Mouse (Mus musculus) cerebellum, adult 8-10 months (tissue): ENCODE data around the gene Itpr1.

Experiments
- DNase-seq: peaks from one replicate; pipeline ENCODE4 v3.0.0; 2022

Itpr1 gene

GRCm38 (mm10) chr6:108527993-108528392, 315.1 kb downstream of the Itpr1 start:
- DNase-seq = no peak

- no peak for DNase-seq
Observed at GRCm38 (mm10) chr6:108529150-108529549, 316.3 kb downstream of the Itpr1 start.

- DNase-seq = no peak
Observed at GRCm38 (mm10) chr6:108530781-108531323, 318.0 kb downstream of the Itpr1 start.

GRCm38 (mm10) chr6:108531324-108532311, 318.7 kb downstream of the Itpr1 start:
- DNase-seq = no peak

DNA sequence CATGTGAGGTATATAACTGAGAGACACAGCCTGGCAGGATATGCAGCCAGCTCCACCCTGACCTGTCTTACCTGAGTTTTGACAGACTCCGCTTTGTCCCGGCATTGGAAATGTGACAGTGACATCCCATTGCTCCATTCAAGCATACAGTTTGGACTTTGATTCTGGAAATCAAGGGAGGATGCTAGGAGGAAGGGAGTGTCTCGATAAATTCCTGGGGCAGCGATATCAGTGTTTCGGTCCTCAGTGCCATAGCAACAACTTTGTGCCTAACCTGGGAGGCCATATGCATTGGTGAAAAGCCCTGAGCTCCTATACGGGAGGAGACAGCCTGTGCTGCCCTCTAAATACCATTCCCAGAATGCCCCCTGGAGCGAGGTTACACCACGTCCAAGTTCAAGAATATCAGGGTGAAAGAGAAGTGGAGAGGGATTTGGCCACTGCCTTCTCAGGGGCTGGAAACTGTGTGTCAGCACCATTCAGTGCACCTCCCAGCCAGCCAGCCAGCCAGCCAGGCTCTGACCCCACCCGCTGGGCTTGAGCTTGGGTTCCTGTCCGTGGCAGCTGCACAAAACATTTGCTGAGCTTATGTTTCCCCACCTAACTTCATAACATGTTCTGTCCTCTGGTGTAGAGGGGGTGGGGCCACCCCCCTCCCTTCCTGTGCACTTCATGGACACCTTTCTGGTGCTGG, 319.7 kb downstream of the Itpr1 start:
- DNase-seq = no peak

DNA sequence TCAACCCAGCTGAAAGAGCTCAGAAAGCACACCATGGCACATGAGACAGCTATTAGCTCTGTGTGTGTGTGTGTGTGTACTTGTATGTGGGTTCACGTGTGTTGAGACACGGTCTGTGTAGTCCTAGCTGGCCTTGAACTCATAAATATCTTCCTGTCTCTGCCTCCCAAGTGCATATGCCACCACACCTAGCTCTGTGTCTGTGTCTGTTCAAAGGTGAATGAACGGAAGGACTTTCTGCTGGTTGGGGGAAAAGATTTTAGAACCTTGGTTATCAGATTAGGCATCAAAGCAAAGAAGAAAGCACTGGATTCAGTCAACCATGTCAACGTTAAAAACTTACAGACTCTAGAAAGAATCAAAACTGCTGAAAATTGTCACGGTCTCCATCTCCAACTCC, 321.2 kb downstream of the Itpr1 start:
- no peak for DNase-seq

DNA sequence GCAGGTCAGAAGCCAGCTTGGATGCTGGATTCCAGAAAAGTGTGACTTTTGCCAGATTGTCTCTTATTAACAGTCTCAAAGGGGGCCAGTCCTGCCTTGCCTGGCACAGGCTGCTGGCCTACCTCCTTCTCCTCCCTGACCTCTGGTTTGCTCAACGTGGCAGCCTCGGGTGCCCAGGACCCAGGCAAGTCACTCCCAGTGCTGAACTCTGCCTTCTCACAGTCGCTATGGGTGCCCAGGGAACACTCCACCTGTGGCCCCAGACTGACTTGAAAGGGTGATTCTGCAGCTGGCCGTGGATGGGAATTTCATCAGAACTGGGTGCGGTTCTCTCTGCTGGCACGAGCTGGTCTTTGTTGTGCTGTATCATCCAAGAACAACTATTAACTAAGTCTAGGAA, 321.7 kb downstream of the Itpr1 start:
- no peak for DNase-seq

GRCm38 (mm10) chr6:108535309-108535708, 322.4 kb downstream of the Itpr1 start:
- DNase-seq = no peak

GRCm38 (mm10) chr6:108536546-108537317, 323.8 kb downstream of the Itpr1 start:
- DNase-seq = no peak

- DNase-seq = no peak
Observed at GRCm38 (mm10) chr6:108538406-108538805, 325.5 kb downstream of the Itpr1 start.

- no peak for DNase-seq
Observed at GRCm38 (mm10) chr6:108540441-108540840, 327.5 kb downstream of the Itpr1 start.

DNA sequence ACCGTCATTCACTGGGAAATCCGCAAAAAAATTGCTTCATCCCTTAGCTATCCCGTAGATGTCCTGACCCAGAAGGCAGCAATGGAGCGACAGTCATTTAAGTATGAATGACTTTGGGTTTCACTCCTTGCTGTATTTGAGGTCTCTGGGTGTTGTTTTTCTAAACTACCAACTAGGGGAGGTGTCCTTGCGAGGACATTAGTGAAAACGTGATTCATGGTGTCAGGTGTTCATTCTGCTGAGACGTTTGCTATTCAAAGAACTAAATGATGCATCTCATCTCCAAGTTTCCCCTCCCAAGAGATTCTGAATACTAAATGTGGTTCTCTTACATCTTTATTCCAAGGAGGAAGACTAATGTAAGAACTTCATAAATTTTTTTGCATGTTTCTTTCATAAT, 332.0 kb downstream of the Itpr1 start:
- DNase-seq = no peak

- DNase-seq = no peak
Observed at GRCm38 (mm10) chr6:108545464-108545863, 332.6 kb downstream of the Itpr1 start.

DNA sequence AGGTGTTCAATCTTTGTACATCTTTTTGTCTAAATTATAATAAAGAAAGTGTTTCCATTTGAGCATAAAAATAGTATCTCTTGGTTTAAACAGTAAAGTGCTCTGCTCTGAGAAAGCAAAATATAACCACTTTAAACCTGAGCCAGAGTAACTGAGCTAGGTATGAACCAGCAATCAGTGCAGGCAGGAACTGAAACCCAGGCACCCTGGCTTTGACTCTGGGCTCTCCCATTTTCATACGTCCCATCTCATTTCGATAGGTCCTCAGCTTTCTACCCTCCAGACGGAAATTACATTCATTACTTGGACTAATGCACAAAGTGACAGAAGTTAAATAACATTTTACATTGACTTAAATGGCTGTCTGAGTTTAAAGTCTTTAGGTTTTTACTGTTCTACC, 335.5 kb downstream of the Itpr1 start:
- no peak for DNase-seq

DNA sequence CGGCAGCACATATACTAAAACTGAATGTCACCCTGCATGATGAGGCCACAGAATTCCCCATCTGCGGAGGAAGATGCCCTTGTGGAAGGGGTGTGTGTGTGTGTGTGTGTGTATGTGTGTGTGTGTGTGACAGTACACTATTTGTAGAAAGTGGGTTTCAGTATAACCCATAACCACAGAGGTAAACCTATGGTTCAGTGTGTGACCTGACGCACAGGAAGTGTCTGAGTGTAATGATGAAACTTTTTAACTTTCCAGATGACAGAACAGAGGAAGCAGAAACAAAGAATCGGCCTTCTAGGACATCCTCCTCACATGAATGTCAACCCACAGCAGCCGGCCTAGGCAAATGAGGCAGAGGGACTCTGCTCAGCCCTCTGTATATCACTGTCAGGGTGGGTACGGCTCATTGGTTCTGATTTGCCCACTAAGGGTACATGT, 336.6 kb downstream of the Itpr1 start:
- no peak for DNase-seq

GRCm38 (mm10) chr6:108551725-108552620, 339.1 kb downstream of the Itpr1 start:
- DNase-seq = no peak

DNA sequence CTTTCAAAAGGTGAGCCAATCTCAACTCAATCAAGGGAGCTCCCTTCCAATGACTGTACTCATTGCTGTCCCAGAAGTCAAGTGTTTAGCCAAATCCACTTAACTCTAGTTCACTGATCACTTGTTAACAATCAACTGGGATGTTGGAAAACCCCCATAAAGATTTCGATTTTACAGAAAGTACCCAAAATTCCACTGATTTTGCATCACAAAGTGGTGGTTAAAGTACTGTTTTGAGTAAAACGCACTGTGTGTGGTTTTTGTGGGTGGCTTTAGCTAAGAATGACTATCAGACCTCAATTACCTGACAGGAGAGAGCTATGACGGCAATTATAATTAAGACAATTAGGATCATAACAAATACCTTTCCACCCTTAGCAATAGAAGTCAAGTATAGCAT, 340.1 kb downstream of the Itpr1 start:
- DNase-seq = no peak

DNA sequence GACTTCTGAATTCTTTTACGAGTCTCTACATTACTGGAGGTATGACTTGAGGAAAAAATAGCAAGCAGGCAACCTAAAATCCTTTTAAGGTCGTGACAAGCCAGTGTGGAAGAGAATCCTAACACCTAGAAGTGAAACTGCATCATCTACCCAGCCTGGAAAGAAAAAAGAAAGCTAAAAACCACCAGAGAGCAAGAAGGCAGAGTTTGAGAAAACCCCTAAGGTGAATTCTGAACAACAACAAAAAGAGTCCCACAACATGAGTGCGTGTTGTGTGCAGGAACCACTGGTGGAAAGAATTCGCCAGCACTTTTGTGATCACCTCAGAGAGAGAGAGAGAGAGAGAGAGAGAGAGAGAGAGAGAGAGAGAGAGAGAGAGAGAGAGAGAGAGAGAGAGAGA, 340.6 kb downstream of the Itpr1 start:
- DNase-seq = no peak

- no peak for DNase-seq
Observed at GRCm38 (mm10) chr6:108554389-108554788, 341.5 kb downstream of the Itpr1 start.

- DNase-seq = no peak
Observed at GRCm38 (mm10) chr6:108554878-108555277, 342.0 kb downstream of the Itpr1 start.

- no peak for DNase-seq
Observed at GRCm38 (mm10) chr6:108557576-108558322, 344.9 kb downstream of the Itpr1 start.
